Mouse (Mus musculus): ENCODE data around the gene Cdkl5.

DNA sequence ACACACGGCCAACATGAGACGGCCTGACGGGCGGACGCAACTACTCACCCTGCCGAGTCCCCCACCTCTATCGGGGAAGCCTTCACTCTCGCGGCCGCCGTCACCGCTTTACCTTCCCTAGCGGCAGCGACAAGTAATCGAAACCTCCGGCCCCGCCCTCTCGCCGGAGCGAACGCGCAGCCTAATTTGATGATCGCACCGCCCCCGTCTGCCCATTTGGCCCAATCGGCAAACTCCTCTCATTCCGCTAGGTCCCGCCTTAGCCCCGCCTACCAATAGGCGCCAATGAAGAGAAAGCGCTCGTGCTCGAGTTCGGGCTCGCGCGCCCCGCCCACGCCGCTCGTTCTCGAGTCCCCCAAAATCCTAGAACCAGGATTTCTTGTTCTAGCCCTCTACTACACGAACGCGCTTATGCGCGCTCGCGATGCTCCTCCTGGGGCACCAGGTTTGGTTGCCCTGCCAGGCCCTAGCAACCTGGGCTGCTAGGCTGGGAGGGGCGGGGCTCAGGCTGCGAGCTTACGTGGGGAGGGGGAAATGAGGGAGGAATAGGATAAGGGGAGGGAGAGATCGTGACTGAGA is at the start of gene Cdkl5:
- TF ChIP-seq CTCF (IDR thresholded peaks at IDR 0.05; ENCODE audit: low read depth) (no peak), EP300 (IDR thresholded peaks at IDR 0.05; ENCODE audit: low read depth) (no peak)

Measured in heart, postnatal 0 days (tissue).